Mouse (Mus musculus) heart, adult 2 months (tissue): ENCODE measurements around the gene Col18a1. TPM values are rescaled to one million over a fixed set of nuclear protein-coding genes. Genes with fewer than 3 reads are reported as not detected.

Source experiments
- DNase-seq, 2 experiments: peaks; one replicate each; pipeline ENCODE4 v3.0.0; 2021
- H3K27ac ChIP-seq: fragments of 200-600 bp; 2 replicates; pipeline ENCODE4 v1.8.1; 2022
- H3K27me3 ChIP-seq: fragments of 200-500 bp; 2 replicates; pipeline ENCODE4 v1.6.1; 2012; ENCODE audit warnings: mild to moderate bottlenecking, low read length, inconsistent platforms, mixed read lengths; ENCODE audit not compliant: control insufficient read depth, insufficient read depth
- H3K36me3 ChIP-seq: fragments of 200-500 bp; 2 replicates; pipeline ENCODE4 v1.6.1; 2012; ENCODE audit warnings: low read length, inconsistent platforms; ENCODE audit not compliant: control insufficient read depth, insufficient read depth
- H3K4me1 ChIP-seq: fragments of 200-500 bp; 2 replicates; pipeline ENCODE4 v1.6.1; 2011; ENCODE audit warnings: low read length; ENCODE audit not compliant: control insufficient read depth, insufficient read depth
- H3K4me3 ChIP-seq: fragments of 200-600 bp; 2 replicates; pipeline ENCODE4 v1.8.1; 2022
- H3K79me2 ChIP-seq: fragments of 200-500 bp; replicated peaks from 2 replicates; pipeline ENCODE4 v1.6.1; 2012; ENCODE audit warnings: mild to moderate bottlenecking, inconsistent platforms, low read length, moderate library complexity, mixed read lengths; ENCODE audit not compliant: control insufficient read depth, insufficient read depth
- H3K9ac ChIP-seq: fragments of 200-500 bp; 2 replicates; pipeline ENCODE4 v1.6.1; 2012; ENCODE audit warnings: low read depth, mild to moderate bottlenecking, control low read depth, inconsistent platforms, low read length, mixed read lengths
- CTCF ChIP-seq: fragments of 200-600 bp; IDR thresholded peaks from 2 replicates; pipeline ENCODE4 v1.8.1; 2022; ENCODE audit warnings: antibody characterized with exemption, mild to moderate bottlenecking, moderate library complexity
- EP300 ChIP-seq: fragments of 200-500 bp; IDR thresholded peaks from 2 replicates; pipeline ENCODE4 v1.6.1; 2011; ENCODE audit warnings: low read depth, low read length, control low read depth; ENCODE audit not compliant: insufficient read depth
- POLR2A ChIP-seq: fragments of 200-500 bp; IDR thresholded peaks from 2 replicates; pipeline ENCODE4 v1.6.1; 2011; ENCODE audit warnings: mild to moderate bottlenecking, low read depth, low read length, control low read depth; ENCODE audit not compliant: insufficient read depth
- WGBS: fragments of 180-500 bp; shearing (Covaris S2); methylation state at CpG from one replicate; pipeline ENCODE4 v1.1.7; 2018; 5-methylcytosine and 5-hydroxymethylcytosine counted together
- intact Hi-C: fragments of 180-260 bp; cut with DNase I; formaldehyde crosslinking; loops from one replicate; pipeline ENCODE4 v1.15.1; 2025
- polyA plus RNA-seq: library from polyadenylated mRNA; depleted of rRNA; stranded (reverse); fragments of >200 nt; gene quantifications from 2 replicates; pipeline ENCODE4 v1.2.3, GENCODE M21; 2012
- total RNA-seq, 2 experiments: library from RNA; stranded (reverse); gene quantifications; 2 replicates each; pipeline ENCODE4 v1.2.3; 2021

Gene Col18a1
- total and polyA plus RNA-seq, 3 experiments, result 9.3 to 13.1 (median 9.8) TPM

GRCm38 (mm10) chr10:77193495-77193894 lies 27.1 kb upstream of the Col18a1 start:
- Histone ChIP-seq H3K4me1 (no peaks in the 10 kb centered on the region), H3K79me2 (no peaks in the 10 kb centered on the region), H3K9ac (no peak overlapping the region), H3K27me3 (no peaks in the 10 kb centered on the region), H3K4me3 (no peak overlapping the region), H3K27ac (no peak overlapping the region), H3K36me3 (no peaks in the 10 kb centered on the region)
- no peak for DNase-seq
- TF ChIP-seq EP300, result no peak
- TF ChIP-seq CTCF, result no peak
- no peak for TF ChIP-seq POLR2A
- intact Hi-C loops, result no loop called here

DNA sequence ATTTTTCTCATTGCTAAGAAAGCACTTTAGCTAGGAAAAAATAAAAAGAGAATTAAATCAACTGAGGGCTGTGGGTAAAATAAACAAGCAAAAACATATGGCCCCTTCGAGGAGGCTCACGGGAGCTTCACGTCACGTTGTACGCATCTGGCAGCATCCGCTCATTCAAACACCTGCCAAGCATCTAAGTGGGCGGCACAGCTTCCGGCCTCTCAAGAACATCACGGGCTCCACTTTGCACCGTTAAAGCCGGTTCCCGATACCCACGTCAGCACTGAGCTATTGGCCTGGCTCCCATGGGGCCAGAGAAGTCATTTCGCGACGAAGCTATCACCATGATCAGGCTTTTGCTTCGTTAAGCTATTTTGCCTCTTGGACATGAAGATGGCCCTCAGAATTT lies 26.4 kb upstream of the Col18a1 start:
- no peak overlapping the region for H3K4me3 ChIP-seq
- no peak for DNase-seq
- intact Hi-C loops, result no loop called here
- H3K36me3 ChIP-seq, result no peaks in the 10 kb centered on the region
- H3K79me2 ChIP-seq, result no peaks in the 10 kb centered on the region
- TF ChIP-seq CTCF, result no peak
- no peak for TF ChIP-seq POLR2A
- no peak for TF ChIP-seq EP300
- 80% methylated on average over 17 of the region's 17 CpGs for WGBS
- no peaks in the 10 kb centered on the region for H3K4me1 ChIP-seq
- no peak overlapping the region for H3K9ac ChIP-seq
- H3K27ac ChIP-seq, result no peak overlapping the region
- no peaks in the 10 kb centered on the region for H3K27me3 ChIP-seq

- Histone ChIP-seq H3K79me2 (no peaks in the 10 kb centered on the region), H3K4me1 (no peaks in the 10 kb centered on the region), H3K4me3 (no peak overlapping the region), H3K36me3 (no peaks in the 10 kb centered on the region), H3K9ac (no peak overlapping the region), H3K27me3 (no peaks in the 10 kb centered on the region), H3K27ac (no peak overlapping the region)
- no peak for DNase-seq
- TF ChIP-seq POLR2A, result no peak
- no peak for TF ChIP-seq CTCF
- no peak for TF ChIP-seq EP300
- 72% methylated on average over 10 of the region's 10 CpGs for WGBS
- intact Hi-C loops, result no loop called here
These were observed 24.9 kb upstream of the Col18a1 start for GRCm38 (mm10) chr10:77190967-77191915.

DNA sequence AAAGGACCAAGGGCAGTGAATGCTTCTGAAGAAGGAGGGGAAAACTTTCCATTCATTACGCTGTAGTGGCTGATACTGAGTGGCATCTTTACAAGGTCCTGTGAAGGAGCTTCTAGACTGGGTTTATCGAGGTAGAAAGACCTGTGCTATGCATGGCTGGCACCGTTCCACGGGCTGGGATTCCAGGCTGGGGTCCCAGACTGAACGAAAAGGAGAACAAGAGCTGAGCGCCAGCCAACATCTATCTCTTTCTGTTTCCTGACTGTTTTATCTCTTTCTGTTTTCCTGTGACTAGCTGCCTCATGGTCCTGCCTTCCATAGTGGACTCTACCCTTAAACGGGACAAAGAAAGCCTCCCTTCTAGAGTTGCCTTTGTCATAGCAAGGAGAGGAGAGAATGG lies 21.1 kb upstream of the Col18a1 start:
- intact Hi-C loops, result no loop called here
- WGBS, result 18% methylated on average over 7 of the region's 7 CpGs
- H3K4me1 ChIP-seq, result no peaks in the 10 kb centered on the region
- no peaks in the 10 kb centered on the region for H3K79me2 ChIP-seq
- DNase-seq, result no peak
- no peak overlapping the region for H3K9ac ChIP-seq
- H3K27ac ChIP-seq, result no peak overlapping the region
- no peaks in the 10 kb centered on the region for H3K27me3 ChIP-seq
- TF ChIP-seq POLR2A (no peak), CTCF (no peak), EP300 (no peak)
- no peaks in the 10 kb centered on the region for H3K36me3 ChIP-seq
- H3K4me3 ChIP-seq, result no peak overlapping the region

- intact Hi-C loops, result no loop called here
- H3K79me2 ChIP-seq, result no peaks in the 10 kb centered on the region
- DNase-seq, result no peak
- no peaks in the 10 kb centered on the region for H3K27me3 ChIP-seq
- TF ChIP-seq EP300, result no peak
- no peak for TF ChIP-seq CTCF
- TF ChIP-seq POLR2A, result no peak
- no peak overlapping the region for H3K27ac ChIP-seq
- no peaks in the 10 kb centered on the region for H3K36me3 ChIP-seq
- H3K4me1 ChIP-seq, result no peaks in the 10 kb centered on the region
- H3K9ac ChIP-seq, result no peak overlapping the region
- WGBS, result 46% methylated on average over 3 of the region's 3 CpGs
- H3K4me3 ChIP-seq, result no peak overlapping the region
These were observed 16.5 kb upstream of the Col18a1 start for GRCm38 (mm10) chr10:77182804-77183331.

- H3K4me1 ChIP-seq, result no peaks in the 10 kb centered on the region
- intact Hi-C loops, result no loop called here
- 55% methylated on average over 3 of the region's 3 CpGs for WGBS
- DNase-seq, result no peak
- no peak overlapping the region for H3K27ac ChIP-seq
- no peaks in the 10 kb centered on the region for H3K79me2 ChIP-seq
- TF ChIP-seq EP300, result no peak
- TF ChIP-seq CTCF, result no peak
- no peak for TF ChIP-seq POLR2A
- H3K27me3 ChIP-seq, result no peaks in the 10 kb centered on the region
- no peak overlapping the region for H3K9ac ChIP-seq
- no peaks in the 10 kb centered on the region for H3K36me3 ChIP-seq
- H3K4me3 ChIP-seq, result no peak overlapping the region
These were observed 13.8 kb upstream of the Col18a1 start for GRCm38 (mm10) chr10:77180110-77180509.
